Mouse (Mus musculus) yolk sac, embryonic 10.5 days (tissue): ENCODE data around the gene Dync1i1.
A peak's percentile ranks its signal among the peaks of the same experiment; 100 is the strongest.

Experiments used
- DNase-seq: peaks from one replicate; pipeline ENCODE4 v3.0.0-alpha.2; 2017; ENCODE audit warnings: low spot score

Dync1i1 gene

DNA sequence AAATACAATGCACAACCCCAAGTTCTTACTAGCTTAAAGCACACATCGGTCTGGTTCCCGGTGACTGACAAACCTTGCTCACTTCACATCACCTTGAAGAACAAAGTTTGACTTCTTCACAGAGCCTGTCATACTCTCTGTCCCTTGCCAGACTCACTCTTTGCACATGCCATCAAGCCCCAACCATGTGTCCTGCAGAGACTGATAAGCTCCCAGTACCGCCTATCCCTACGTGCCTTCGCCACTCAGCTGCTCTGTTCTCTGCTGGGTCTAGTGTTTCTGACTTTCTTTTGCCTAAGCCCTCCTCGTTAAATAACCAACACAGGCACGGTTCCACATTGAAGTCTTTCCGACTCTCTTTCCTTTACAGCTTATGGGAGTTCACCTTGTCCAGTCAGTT is 244.2 kb downstream of the Dync1i1 start:
- DNase-seq: no peak

- no peak for DNase-seq
These were observed 250.8 kb downstream of the Dync1i1 start for GRCm38 (mm10) chr6:5976241-5976640.

DNA sequence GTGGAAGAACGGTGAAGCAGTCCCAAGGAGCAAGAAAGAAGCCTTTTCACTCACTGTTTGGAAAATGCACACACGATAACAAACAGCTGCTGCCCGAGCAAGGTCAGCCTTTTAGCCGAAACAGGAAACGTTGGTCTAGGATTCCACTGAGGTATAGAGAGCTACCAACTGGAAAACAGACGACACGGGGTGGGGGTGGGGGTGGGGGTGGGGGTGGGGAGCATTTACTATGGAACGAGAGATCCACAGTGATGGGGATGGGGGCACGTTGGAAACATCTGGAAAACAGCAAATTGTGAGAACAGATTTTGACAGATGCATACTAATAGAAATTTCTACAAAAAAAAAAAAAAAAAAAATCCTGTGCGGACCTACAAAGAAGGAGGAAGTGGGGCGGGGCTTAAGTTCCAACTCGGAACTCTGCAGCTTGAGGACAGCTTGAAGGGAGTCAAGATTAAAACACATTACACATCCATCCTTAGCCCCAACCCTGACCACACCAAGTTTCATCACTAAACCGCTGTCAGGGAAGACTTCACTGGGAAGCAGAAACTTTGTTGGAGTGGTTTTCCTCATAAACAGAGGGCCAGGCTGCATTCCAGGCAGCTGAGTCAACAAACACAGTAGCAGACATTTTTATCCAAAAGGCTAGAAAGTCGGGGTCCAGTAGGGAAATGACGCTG is 251.9 kb downstream of the Dync1i1 start:
- no peak for DNase-seq

DNA sequence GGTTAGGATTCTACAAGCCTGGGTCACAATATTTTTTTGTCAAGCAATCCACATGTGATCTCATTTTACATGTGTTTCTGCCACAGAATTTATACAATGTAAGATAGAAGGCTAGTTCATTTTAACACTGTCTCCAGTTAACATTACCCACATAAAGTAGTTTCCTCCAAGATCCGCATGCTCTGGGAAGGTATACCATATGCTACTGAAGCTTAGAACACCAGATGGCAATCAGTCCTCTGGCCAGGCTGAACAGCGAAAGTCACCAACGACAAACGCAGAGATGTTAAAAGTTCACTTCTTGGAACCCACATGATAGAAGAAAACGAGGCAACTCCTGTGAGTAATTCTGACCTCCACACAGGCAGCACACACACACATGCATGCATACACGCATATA is 265.8 kb downstream of the Dync1i1 start:
- no peak for DNase-seq

- DNase-seq: no peak
These were observed 266.6 kb downstream of the Dync1i1 start for GRCm38 (mm10) chr6:5991817-5992755.

GRCm38 (mm10) chr6:5993056-5993455 is 267.6 kb downstream of the Dync1i1 start:
- DNase-seq: no peak

DNA sequence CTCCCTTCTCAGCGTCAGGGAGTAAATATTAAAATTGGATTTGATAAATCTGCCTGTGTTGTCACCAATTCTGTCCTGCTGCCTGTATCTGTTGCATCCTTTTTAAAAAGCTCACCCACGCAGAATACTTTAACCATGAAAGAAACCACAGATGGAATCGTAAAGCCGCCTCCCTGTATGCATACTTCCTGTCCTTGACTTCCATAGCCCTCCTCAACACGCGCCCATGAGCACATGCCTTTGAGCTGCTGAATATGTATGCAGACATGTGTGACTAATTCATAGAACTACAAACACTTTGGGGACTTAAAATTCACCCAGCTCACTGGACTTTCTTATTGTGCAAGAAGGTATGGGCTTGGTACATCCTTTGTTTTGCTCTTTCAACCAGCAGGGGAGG is 272.1 kb downstream of the Dync1i1 start:
- DNase-seq: no peak

DNA sequence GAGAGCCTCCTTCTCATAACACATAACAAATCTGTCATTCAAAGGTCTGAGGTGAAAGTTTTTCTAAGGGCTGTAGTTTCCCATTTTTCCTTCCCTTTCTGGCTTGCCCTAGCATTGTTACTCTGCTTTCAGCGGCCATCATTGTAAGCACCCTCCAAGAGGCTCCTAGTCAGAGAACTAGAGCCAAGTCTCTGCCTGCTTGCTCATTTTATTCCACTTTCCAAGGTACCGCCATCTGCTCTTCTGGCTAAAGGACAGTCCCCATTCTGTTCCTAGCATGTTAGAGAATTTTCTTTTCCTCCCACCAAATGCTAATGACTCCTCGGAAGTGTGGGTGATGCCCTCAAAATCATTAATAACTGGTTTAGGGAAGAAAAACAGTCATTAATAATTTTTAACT is 276.6 kb downstream of the Dync1i1 start:
- DNase-seq: no peak

GRCm38 (mm10) chr6:6004756-6005485 is 279.5 kb downstream of the Dync1i1 start:
- no peak for DNase-seq

GRCm38 (mm10) chr6:6005762-6006431 is 280.5 kb downstream of the Dync1i1 start:
- DNase-seq: peak; percentile 73

- DNase-seq: no peak
These were observed 285.9 kb downstream of the Dync1i1 start for GRCm38 (mm10) chr6:6011364-6011763.

DNA sequence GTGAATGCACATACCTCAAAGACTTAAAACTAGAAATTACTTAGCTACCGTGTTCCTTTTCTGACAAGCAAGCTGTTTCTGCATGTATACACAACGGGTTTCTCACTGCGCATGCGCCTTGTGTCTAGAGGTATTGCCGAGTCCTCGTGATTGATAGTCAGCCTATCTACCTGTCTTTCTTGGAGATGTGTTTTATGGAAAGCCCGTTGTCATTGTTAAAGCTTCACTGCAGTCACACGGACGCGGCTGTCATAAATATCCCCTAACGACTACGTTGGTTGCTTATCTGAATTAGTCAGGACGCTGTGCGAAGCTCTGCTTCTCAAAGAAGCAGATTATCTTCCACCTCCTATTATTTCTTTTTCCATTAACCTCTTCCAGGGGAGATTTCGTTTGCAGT is 290.2 kb downstream of the Dync1i1 start:
- DNase-seq: no peak

GRCm38 (mm10) chr6:6016931-6017330 is 291.5 kb downstream of the Dync1i1 start:
- DNase-seq: no peak

DNA sequence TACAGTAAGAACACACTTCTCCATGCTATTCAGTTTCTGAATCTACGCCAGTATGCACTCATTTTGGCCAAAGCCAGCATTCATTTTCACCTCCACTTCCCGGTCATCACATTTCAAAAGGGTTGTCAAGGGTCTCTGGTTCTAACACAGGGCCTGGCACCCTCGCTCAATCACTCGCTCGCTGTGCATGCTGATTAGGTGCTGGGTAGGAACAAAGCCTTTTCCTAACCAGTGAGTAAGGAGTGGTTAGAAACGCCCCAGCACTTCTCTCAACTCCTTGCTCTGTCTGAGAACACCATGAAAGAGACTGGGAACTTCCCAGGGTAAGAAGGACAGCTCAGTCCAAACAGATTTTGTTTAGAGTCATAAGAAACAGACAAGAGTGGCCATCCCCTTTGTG is 298.5 kb downstream of the Dync1i1 start:
- DNase-seq: no peak

DNA sequence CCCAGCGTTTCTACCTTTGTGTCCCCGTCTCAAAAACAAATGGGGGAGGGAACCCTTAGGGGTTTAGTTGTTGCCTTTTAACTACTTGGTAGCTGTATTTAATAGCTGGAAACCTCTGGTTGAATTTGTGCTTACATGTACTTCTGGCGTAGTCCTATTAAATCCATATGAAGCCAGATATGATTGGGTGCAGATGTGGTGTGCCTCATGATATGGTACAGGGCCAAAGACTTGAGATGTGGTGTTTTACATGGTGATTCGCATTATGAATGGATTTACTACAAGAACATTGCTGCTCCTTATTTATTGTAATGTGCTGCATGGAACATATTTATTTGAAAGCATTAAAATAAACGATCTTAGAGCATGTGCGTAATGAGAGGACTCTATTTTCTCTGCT is 302.2 kb downstream of the Dync1i1 start:
- no peak for DNase-seq

DNA sequence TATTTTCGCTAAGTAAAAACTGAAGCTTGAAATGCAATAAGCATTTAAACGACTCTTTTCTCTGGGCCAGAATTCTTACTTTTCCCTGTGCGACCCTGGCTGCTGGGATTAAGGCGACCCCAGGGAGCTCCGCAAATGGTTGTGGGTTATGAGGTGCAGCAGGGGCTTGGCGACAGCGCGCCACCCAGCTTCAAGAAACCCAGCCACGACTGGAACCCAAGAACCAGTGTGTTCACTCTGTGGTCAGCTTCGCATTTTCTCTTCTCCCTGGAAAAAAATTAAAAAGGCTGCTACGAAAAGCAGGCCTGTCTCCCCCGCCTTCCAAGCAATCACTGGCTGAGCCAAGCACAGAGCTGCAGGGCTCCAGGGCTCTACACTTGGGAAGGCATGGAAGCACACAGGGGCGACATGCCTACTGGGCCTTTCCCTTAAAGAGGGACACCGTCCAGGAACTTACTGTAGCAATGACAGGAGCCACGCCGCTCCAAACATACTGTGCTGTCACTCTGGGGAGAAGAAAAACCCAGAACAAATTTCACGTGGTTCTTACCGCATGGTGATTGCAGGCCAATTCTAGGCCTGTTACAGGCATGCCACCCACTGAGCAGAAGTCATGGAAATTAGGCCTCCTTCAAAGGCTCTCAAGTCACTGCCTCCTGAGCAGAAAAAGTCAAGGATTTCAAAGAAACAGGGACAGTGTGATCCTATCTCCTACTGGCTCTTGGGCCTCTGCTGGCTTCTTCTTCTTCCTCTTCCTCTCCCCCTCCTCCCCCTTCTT is 313.5 kb downstream of the Dync1i1 start:
- DNase-seq: no peak

DNA sequence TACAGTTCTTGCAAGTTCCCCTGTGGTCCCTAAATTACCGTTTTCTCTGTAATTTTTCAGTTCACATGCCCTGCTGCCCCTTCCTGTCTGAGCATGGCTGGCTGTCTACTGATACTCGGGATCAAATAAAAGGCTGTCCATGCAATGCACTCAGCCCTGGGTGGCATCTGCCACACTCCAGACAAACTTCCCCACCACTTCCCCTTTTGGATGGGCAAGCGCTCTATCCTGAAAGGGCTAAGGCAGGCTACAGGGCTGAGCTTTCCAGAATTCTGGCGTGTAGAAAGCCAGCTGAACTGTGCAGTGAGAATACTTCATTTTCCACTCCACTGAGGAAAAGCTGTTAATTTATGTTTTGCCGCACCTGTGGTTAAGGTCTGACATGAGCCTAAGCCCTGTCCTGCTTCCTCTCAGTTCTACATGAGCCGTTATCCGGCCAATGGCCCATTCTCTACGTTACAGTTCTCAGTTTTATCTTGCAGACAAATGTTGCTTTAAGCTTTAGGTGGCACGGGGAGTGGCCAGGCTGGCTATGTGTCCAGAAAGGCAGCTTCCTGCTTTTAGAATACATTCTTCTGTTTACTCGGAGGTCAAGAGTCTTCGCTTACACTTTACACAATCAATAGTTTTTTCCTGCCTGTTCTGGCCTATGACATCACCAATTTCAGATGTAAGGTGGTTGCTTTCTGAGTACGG is 321.4 kb downstream of the Dync1i1 start:
- DNase-seq: no peak

DNA sequence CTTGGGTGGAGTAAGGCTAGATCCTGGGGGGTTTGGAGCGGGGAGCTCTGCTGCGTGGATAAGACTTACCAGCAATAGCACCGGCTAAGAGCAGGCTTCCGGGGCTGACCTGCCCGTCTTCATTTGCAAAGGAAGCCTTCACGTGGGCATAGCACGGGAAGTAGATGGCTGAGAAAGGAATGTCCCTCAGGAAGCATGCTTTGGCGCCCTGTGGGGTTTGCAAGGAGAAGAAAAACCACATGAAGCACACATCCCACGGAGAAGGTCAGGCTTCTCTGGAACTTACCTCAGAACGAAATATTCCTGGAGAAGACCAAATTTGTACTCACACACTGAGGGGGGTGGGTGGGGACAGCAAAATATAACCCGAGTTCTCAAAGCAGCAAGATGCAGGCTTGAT is 327.3 kb downstream of the Dync1i1 start:
- DNase-seq: no peak

DNA sequence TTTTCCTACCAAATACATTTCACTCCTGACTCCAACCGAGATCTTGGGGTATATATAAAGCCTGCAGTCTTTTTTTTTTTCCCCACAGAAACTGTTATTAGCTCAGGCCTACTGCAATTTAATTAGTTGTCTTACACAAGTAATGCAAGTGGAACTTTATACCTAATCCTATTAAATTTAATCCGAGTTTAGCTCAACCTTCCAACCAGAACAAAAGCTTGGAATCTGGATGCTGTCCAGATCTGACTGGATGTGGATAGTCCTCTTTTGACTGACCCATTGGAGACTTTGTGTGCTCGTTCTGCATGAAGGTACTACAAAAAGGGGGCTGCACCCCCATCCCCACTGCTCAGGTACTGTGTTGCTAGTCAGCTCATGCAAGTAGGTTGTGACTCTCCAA is 328.5 kb downstream of the Dync1i1 start:
- DNase-seq: no peak

DNA sequence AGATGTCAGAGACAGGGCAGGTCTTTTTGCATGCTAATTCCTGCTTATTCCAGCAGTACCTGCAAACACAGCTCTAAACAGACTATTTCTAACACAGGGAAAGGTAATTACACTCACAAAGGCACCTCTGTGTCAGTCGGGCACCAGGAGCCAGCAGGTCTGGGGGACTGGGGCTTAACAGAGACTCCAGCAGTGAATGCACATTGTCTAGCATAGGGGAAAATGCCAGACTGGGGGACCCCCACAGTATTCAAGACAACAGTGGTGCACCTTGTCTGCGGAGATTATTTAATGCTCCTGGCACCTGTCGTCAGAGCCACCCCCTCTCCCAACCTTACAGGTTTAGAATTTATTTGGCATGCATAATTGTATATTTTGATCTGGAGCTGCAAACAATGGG is 333.1 kb downstream of the Dync1i1 start:
- no peak for DNase-seq

DNA sequence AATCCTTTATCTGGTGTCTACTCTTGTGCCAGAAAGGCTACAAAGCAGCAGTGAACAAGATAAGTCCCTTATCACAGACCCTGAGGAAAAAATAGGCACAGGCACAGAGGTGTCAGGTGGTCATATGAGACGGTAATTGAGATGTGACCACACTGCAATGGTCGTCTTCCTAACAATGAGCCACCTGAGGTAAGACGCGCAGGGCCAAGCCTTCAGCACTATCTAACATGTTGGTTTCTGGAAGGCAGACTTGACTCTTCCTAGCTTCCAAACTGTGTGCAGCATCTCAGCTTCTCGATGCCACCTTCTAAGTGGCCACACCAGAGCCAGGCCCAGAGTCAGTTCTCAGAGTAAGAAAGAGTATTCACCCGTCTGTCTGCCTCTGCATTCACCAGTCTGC is 341.8 kb downstream of the Dync1i1 start:
- DNase-seq: no peak
